Mouse (Mus musculus) layer of hippocampus, adult 9-11 months (tissue): ENCODE data around the gene Unc5c.

Experiments
- DNase-seq: peaks from one replicate; pipeline ENCODE4 v3.0.0; 2022

Unc5c gene

DNA sequence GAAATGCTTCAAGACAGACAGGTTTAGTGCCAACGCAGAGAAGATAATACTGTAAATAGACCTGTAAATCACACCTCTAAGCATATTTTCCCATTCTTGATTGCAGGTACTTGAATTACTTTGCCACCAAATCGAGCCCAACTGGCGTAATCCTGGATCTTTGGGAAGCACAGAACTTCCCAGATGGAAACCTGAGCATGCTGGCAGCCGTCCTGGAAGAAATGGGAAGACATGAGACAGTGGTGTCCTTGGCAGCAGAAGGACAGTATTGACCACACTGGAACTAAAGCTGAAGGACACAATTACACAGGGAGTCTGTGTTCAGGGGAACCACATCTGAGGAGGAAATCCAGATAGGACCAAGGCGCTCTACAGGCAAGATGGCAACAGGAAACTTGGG, 363.3 kb downstream of the Unc5c start:
- DNase-seq: peak; percentile 33

DNA sequence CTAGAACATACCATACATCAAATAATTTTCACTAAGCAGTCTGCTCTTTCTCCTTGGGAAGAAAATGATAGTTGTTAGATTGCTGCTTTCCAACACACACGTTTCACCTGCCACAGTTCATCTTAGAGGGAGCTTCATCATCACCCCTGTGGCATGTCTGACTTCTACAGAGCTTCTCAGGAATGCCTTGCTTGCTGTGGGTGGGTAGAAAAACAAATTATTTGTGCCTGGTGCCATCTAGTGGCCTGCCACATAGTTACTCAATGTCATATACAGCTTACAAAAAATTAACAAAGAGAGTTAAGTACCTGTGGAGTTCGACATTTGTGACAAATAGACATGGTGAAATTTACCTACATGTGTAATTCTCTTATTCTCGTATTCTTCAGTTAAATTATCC, 366.1 kb downstream of the Unc5c start:
- DNase-seq: peak; percentile 66

GRCm38 (mm10) chr3:141838864-141839263, 373.8 kb downstream of the Unc5c start:
- no peak for DNase-seq

- no peak for DNase-seq
Measured at GRCm38 (mm10) chr3:141849206-141849605, 384.2 kb downstream of the Unc5c start.

- DNase-seq: peak; percentile 18
Measured at GRCm38 (mm10) chr3:141850141-141850540, 385.1 kb downstream of the Unc5c start.

DNA sequence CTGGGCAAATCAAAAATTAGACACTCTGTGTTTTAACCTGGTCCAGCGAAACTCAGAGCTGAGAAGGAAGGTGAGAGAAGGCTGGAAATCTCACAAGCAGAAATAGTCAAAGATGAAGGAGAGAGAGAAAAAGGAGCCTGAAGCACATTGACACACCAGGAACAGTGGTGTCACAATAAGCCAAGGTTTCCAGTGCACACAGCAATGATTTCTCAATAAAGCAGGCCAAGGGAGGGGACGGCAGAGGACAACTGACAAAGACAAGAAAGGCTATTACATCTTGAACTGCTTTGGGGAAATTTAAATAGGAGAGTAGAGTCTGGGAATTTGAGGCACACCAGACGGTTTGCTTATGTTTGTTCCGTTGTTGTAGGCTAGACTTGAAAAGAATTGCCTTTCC, 389.3 kb downstream of the Unc5c start:
- no peak for DNase-seq

- DNase-seq: no peak
Measured at GRCm38 (mm10) chr3:141857123-141857522, 392.1 kb downstream of the Unc5c start.

- DNase-seq: no peak
Measured at GRCm38 (mm10) chr3:141862816-141863461, 397.9 kb downstream of the Unc5c start.

DNA sequence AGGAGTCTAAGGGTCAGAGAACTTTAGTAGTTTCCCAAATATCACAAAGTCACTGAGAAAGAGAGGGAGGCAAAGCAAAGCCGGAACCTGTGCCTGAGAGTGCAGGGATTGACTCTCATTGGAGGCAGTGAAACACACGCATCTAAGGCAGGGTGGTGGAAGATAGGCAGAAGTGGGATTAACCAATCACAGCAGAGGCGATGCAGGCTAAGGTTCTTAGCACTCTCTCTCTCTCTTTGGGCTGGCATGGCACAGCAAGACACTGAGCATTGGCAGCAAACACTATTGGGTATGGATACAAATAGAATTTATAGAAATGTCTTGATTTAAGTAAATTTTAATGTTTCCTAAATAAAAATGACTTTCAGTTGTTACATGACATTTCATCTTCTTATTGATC, 406.8 kb downstream of the Unc5c start:
- DNase-seq: no peak

GRCm38 (mm10) chr3:141872337-141873042, 407.5 kb downstream of the Unc5c start:
- no peak for DNase-seq

- no peak for DNase-seq
Measured at GRCm38 (mm10) chr3:141882496-141882895, 417.5 kb downstream of the Unc5c start.

- DNase-seq: no peak
Measured at GRCm38 (mm10) chr3:141884190-141884589, 419.2 kb downstream of the Unc5c start.
